Mouse (Mus musculus) gastrocnemius, postnatal 4 days (tissue): ENCODE results near the gene Ntn4. TPM values are rescaled to one million over a fixed set of nuclear protein-coding genes. Genes with fewer than 3 reads are reported as not detected.

Source experiments
- DNase-seq, 2 experiments: peaks; one replicate each; pipeline ENCODE4 v3.0.0; 2021 to 2022; ENCODE audit warnings: low spot score in 2 of 2, mixed read lengths in 2 of 2
- total RNA-seq, 2 experiments: library from RNA; stranded (reverse); gene quantifications; 2 replicates each; pipeline ENCODE4 v1.2.3; 2021

Ntn4 gene
- total RNA-seq, 2 experiments from 2014 or later, result 11.0 to 11.9 TPM

GRCm38 (mm10) chr10:93640953-93641820 lies 706 bp downstream of the Ntn4 start:
- DNase-seq, result peak; percentile 29 to 37

- peak in 1 of 2 experiments; percentile 32 for DNase-seq
Measured at GRCm38 (mm10) chr10:93641821-93642746, 1.6 kb downstream of the Ntn4 start.

DNA sequence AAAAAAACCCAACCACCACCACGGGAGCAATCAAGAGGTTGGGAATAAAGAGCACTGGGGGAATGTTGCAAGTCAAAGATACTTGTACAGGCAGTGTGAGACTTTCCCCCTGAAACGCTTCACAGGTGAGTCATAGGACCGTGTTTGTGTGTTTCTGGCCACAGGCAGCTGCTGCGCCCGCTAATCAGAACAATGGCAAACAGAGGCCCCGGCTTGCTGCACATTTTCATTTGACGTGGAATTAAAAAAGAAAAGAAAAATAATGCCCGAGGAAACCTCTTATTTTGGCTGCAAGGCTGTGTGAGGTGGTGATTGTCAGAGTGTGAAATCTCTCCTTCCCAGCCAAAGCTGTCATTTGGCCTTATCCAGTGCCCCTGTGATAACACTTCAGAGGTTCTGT lies 2.4 kb downstream of the Ntn4 start:
- no peak for DNase-seq

DNA sequence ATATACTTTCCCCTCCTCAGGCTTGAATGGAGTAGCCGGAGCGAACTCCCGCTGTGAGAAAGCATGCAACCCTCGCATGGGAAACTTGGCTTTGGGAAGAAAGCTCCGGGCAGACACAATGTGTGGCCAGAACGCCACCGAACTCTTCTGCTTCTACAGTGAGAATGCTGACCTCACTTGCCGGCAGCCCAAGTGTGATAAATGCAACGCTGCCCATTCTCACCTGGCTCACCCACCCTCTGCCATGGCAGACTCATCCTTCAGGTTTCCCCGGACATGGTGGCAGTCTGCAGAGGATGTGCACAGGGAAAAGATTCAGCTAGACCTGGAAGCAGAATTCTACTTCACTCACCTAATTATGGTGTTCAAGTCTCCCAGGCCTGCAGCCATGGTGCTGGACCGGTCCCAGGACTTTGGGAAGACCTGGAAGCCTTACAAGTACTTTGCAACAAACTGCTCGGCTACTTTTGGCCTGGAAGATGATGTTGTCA lies 4.0 kb downstream of the Ntn4 start:
- DNase-seq, result no peak

GRCm38 (mm10) chr10:93647655-93648561 lies 7.4 kb downstream of the Ntn4 start:
- DNase-seq, result no peak

DNA sequence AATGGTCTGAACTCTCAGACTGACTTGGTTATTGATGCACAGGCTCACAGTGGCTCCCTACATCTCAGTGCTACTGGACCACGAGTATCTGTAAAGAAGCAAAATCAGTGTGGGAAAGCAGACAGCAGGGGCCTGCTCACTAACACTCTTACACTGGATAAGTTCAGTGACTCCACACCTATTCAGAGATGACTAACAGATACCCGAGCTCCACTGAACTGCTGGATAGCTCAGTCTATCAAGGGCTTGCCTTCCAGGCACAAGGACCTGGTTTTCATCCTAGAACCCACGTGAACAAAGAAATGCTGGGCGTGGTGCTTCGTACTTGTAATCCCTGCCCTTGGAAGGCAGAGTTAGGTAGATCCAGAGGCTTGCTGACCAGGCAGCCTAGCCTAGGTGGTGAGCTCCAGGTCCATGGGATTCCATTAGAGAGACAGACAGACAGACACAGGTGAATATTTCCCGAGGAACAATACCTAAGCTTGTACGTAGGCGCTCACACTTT lies 8.2 kb downstream of the Ntn4 start:
- no peak for DNase-seq

GRCm38 (mm10) chr10:93649127-93649526 lies 8.6 kb downstream of the Ntn4 start:
- DNase-seq, result no peak

- no peak for DNase-seq
Measured at GRCm38 (mm10) chr10:93649600-93649999, 9.1 kb downstream of the Ntn4 start.

DNA sequence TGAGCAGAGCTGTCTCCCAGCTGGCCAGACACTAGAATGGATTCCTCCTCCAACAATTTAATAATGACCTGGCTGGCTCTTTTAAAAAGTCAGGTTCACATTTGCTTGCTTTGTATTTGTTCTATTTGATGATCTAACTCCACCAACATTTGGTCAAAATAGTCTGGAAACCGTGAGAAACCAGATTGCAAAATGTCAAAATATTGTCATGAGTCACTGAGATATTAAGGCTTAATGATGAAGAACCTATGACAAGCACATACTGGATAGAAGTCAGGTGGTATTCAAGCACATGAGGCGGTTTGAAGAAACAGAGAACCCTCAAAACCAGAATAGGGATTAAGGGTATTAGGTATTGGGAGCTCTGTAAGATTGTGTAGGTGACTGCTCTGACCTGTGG lies 12.8 kb downstream of the Ntn4 start:
- DNase-seq, result no peak

- no peak for DNase-seq
Measured at GRCm38 (mm10) chr10:93655428-93655827, 14.9 kb downstream of the Ntn4 start.

DNA sequence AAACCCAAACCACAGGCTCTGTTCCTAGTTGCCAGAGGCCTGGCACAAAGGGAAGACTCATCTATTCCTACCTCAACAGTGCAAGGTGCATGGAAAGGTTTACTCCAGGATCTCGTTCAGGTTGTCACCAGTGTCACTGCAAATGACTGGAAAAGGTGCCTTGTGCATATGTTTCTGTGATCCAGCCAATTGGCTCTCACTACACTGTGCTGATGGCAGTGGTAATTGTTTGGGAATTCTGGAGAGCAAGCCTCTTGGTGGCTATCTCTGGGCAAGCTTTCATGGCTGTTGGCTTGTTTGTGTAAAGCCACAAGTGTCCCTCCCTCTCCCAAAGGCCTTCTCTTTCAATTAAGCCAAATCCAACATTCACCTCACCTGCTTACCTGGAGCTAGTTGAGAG lies 19.3 kb downstream of the Ntn4 start:
- no peak for DNase-seq

DNA sequence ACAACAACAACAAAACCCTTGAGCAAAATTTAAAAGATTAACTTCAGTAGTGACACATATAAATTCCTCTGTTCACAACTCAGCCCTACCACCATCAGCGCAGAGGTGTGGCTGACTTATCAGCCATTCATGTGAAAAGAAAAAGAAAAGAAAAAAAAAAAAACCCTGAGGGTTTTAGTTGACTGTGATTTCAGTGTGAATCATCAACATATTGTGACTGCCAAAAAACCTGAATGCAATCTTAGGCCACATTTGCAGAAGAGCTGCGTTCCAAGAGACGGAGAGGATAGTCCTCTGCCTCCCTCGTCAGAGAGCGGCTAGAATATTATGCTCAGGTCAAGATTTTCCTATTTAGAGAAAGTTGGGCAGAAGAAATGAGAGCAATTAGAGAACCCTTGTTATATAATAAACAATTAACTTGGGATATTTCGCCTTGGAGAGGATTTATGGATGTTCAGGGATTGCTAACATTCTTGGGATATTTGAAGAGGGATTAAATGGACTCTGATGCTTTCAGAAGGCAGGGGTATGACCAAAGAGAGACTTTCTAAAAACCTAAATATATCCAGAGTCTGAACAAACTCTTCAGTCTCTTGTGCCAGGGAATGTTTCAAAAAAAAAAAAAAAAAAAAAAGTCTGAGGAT lies 21.0 kb downstream of the Ntn4 start:
- DNase-seq, result no peak

DNA sequence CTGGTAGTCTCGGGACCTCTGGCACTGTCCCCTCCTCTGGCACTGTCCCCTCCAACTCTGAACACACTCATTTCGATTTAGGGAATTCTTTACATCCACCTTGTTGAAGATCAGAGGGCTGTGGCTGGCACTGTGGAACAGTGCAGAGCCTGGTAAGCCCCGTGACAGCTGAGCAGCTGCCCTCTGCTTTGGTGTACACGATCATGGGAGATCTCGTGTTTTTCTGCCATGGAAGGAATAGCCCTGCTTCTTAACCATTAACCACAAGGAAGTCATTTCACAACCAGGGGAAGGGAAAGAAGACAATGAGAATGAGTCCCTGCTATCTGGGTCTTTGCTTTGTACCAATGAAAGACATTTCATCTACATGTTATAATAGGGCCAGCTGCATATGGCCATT lies 21.5 kb downstream of the Ntn4 start:
- DNase-seq, result no peak

GRCm38 (mm10) chr10:93666222-93666621 lies 25.7 kb downstream of the Ntn4 start:
- no peak for DNase-seq

DNA sequence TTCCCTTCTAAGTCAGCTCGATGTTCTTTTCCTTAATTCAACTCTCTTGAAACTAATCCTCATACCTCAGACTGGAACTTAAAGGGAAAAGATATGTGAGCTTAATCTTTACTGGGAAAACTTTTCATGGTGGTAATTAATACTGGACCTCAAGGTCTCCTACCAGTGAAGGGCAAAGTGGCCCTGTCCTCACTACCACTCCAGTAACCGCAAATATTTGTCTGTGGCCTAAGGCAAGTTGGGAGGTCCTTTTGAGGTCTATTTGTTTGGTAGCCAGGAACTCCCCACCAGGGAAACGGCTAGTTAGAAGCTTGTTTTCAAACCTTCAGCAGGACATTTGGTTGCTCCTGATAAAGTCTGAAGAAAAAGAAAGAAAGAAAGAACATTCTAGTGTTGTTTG lies 26.5 kb downstream of the Ntn4 start:
- DNase-seq, result no peak

DNA sequence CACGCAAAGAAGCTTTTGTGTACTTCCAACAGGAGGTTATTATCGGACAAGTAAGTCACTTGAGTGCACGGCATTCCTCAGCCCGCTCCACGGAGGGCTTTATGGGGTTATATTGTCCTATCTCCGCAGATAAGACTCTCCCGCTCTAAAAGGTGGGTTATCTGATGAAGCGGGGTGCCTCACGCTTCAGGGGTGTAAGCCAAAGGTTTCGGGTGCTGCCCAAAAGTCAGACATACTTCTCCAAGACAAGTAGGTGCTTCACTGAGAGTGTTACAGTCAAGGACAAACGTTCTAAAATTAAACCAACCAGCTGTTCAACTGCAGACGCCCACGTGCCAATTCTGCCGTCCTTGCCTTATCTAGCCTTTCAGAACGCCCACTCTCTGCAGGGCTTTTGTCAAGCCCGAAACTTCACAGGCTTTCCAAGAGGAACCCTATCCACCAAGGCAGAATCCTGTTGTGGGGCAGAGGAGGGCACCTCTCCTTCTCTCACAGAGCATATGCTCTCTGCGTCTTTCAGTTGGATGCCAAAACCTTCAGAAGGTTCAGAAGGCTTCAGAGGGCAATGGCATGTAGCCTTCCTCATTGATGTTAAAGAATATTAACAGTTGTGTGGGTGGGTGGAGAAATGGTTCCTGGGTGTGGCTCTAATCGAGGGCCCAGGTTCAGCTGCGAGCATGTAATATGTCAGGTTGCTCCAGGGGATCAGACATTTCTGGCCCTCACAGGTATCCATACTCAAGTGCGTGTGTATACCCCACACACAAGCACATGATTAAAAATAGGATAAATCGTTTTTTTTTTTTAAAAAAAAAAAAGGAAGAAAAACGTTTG lies 32.4 kb downstream of the Ntn4 start:
- DNase-seq, result no peak

DNA sequence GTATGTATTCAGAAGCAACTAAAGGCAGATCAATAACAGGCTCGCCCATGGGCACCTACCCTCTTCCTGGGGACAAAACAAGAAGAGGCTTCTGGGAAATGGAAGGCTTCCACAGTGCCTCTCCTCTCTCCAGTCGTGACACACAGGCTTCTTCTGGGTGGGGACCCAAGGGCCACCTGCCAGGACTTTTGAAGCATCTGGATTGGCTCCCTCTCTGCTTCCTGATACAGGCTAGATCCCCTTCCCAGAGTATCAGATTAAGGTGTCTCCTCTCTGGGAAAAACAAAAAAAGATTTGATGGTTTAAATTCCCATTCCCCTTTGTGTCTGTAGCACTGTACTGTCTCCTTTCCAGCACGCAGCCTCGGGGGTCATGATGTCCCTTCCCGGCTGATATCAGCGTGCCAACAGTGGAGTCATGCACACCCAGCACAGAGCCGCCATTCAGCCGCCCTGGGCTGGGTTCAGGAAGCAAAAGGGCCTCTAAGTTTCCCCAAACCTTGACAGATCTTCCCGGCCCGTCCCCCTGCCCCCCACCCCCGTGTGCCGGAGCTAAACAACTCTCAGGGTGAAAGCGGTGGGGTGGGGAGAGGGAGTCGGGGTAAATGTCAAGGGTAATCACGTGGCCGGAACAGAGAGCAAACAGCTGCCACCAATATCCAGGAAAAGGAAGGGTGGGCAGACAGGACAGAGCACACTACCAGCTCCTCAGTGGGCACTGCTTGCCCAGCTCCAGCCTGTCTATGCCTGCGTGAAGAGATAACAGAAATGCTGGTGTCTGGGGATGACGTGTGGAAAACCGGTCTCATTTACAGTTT lies 38.9 kb downstream of the Ntn4 start:
- no peak for DNase-seq

GRCm38 (mm10) chr10:93680680-93681377 lies 40.3 kb downstream of the Ntn4 start:
- no peak for DNase-seq
